Mouse (Mus musculus) gastrocnemius, adult 2 months (tissue): ENCODE measurements around the gene Gsn. TPM values are rescaled to one million over a fixed set of nuclear protein-coding genes. Genes with fewer than 3 reads are reported as not detected.

Experiments
- DNase-seq: peaks from one replicate; pipeline ENCODE4 v3.0.0; 2022
- H3K27ac ChIP-seq: fragments of 200-600 bp; 2 replicates; pipeline ENCODE4 v1.8.1; 2022; ENCODE audit warnings: mild to moderate bottlenecking
- H3K4me3 ChIP-seq: fragments of 200-600 bp; 2 replicates; pipeline ENCODE4 v1.8.1; 2022; ENCODE audit warnings: mild to moderate bottlenecking, moderate library complexity
- CTCF ChIP-seq: fragments of 200-600 bp; IDR thresholded peaks from 2 replicates; pipeline ENCODE4 v1.8.1; 2022; ENCODE audit warnings: antibody characterized with exemption, mild to moderate bottlenecking, moderate library complexity
- intact Hi-C: fragments of 180-260 bp; cut with DNase I; formaldehyde crosslinking; loops from one replicate; pipeline ENCODE4 v1.15.1; 2025
- total RNA-seq, 2 experiments: library from RNA; stranded (reverse); gene quantifications; 2 replicates each; pipeline ENCODE4 v1.2.3; 2021

Gsn gene
- total RNA-seq, 2 experiments from 2014 or later: 676 to 777 TPM

DNA sequence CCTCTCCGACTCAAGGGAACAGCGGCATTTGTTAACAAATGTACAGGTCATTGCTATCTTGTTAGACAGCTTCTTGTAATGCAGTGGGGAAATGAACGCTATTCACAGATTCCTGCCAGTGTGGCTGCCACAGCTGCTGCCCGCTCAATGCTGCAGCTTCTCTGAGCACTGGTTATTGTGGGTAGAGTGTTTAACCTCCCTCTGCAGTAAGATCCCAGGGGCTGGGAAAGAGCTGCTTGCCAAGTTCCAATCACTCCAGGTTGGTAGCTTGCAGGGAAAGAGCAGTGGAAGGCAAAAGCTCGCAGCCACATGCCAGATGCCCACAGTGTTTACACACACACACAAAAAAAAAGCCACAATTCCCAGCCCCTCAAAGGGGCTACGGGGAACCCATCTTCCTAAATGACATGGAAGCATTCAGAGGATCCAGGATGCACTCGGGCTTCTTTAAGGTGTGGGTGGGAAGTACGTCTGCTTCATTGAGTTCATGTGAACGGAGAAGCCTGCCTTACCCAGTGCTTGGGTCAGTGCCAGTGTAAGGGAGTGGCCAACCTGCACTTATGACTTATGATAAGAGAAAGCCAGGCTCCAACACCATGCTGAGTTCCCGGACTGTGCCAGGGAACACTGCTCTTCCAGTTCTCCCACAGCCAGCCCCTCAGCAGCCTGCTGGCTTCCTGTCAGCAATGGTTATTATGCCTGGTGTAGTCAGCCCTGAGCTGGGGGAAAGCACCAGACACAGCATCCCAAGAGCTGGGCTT, 66.4 kb downstream of the Gsn start:
- peak; percentile 13 for DNase-seq
- no peak overlapping the region for H3K4me3 ChIP-seq
- no peak overlapping the region for H3K27ac ChIP-seq
- intact Hi-C loops: no loop called here
- no peak for TF ChIP-seq CTCF

DNA sequence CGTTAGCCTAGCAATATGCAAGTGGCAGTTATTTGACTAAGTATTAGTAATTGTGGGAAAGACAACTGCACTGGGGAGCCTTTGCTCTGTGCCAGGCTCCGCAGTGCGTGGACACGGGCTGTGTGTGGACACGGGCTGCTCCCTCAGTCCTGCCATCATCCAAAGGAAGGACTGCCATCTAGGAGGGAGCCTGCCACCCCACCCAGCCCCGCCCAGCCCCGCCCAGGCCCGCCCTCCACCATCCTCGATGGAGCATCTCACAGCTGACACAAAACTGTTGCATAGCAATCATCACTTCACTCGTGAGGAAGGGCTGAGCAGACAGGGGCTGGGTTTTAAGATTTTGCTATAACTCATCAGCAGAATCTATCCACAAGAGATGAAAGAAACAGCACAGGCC, 69.8 kb downstream of the Gsn start:
- intact Hi-C loops: no loop called here
- Histone ChIP-seq H3K4me3 (no peak overlapping the region), H3K27ac (no peak overlapping the region)
- TF ChIP-seq CTCF: no peak
- DNase-seq: no peak

DNA sequence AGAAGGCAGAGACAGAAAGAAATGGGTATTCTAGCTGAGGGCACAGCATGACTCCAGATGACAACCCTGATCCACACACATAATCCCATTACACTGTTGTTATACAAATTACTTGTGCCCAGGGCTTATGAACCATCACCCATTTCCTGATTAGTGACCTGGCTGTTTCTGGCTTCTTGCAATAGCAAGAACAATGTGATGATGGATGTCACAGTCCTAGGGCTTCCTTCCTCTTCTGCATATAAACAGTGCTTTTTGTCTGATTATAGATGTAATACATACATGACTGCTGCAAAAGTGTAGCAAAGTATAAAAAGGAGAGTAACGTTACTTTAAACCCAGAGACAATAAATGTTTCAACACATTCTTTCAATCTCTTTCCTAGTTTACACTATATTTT, 70.8 kb downstream of the Gsn start:
- DNase-seq: no peak
- intact Hi-C loops: no loop called here

DNA sequence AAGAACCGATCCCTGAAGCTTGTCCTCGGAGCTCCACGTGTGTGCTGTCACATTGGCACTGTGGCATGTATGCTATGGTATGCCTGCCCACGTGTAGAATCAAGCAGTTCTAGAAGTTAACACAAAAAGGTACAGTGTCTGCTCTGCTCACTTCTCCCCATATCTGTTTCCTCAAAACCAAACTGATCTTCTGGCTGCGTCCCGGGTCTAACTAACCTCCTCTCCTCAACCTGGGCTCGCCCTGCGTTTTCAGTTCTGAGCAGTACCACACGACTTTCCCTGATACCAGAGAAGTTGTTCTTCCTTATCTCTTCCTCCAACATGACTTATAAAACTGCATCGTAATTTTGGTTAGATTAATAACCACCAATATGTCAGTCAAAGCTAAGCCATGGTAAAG, 71.4 kb downstream of the Gsn start:
- DNase-seq: no peak
- intact Hi-C loops: no loop called here
- TF ChIP-seq CTCF: no peak
- peak overlapping the region; percentile 5 for H3K4me3 ChIP-seq
- H3K27ac ChIP-seq: peak overlapping the region; percentile 2; the same call in 1 of the 2 replicates

More for the DNA sequence above, 70.8 kb downstream of the Gsn start:
- Histone ChIP-seq H3K27ac (no peak overlapping the region), H3K4me3 (no peak overlapping the region)
- no peak for TF ChIP-seq CTCF

DNA sequence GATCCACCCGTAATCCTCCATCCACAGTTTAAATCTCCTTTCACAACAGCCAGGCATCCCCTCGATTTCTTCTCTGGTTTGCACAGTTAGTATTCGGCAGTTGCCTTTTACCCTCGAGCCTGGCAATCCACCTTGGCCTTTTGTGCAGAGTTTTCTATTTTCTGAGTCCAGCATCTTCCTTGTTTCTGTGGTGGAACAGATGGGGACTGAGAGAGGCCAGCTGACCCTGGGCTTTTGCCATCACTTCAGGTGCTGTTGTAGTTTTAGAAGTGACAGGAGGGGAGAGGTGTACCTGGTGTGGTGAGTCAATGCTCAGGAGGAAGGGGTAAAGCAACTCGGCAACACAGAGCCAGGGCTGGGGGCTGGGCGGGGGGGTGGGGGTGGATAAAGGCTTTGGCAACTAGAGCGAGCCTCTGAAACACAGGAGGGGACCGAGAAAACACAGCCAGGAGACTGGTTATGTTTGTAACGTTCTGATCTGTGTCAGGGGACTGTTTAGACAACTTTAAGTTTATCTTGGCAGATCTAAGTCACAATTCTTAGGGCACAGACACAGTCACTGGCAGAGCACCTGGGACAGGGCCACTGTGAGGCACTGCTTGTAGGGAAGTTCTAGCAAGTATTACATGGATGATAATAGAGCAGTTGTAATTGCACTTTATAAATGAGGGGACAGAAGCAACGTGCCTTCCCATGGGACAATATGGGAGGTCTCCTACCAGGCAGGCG, 72.0 kb downstream of the Gsn start:
- no peak for DNase-seq
- Histone ChIP-seq H3K27ac (peak overlapping the region; percentile 20; the same call in 1 of the 2 replicates), H3K4me3 (no peak overlapping the region)
- no peak for TF ChIP-seq CTCF
- intact Hi-C loops: no loop called here

DNA sequence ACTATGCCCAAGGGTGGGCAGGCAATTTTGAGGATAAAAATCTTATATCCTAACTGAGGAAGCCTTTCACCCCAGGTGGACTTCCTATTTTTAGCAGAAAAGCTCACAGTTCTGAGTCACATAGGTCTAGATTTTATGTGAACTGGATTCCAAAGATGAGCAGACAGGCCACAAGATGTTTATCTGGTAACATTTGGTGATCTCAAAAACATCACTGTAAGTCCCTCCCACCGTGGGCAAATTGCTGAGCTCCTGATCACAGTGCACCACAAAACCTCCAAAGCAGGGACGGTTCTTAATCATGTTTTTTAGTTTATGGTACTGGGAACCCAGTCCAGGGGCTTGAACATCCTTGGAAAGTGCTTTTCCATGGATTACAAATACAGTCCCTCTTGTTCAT, 72.9 kb downstream of the Gsn start:
- no peak overlapping the region for H3K27ac ChIP-seq
- TF ChIP-seq CTCF: no peak
- no peak overlapping the region for H3K4me3 ChIP-seq
- no peak for DNase-seq
- intact Hi-C loops: no loop called here

DNA sequence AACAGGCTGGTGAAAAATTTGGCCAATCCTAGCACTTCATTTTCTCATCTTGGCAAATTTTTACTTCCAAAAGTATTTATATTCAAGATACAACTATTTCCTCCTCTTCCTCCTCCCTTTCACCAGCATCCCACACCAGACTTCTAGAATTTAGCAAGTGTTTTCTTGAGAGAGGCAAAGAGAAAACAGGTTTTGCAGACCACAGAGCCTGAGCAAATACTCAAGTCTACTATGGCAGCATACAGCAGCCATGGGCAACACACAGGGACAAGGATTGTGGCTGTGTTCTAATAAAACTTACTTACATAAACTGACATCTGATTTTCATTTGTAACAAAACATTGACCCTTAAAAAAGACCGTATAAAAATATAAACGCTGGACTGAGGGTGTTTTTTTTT, 75.0 kb downstream of the Gsn start:
- intact Hi-C loops: no loop called here
- H3K4me3 ChIP-seq: no peak overlapping the region
- DNase-seq: no peak

DNA sequence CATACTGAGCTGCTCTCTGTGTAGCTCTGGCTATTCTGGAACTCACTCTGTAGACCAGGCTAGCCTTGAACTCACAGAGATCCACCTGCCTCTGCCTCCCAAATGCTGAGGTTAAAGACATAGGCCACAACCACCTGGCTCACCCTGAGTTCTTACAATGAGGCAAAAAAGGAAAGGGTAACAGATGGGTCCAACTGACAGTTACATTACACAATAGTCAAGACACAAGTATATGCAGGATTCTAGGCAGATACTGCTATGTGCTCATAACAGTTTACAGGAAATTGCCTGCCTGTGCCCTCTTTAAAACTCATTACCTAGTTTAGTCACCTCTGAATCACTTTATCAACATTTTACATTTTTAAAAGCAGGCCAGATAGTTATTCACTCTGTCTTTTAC, 77.5 kb downstream of the Gsn start:
- Histone ChIP-seq H3K27ac (no peak overlapping the region), H3K4me3 (no peak overlapping the region)
- intact Hi-C loops: no loop called here
- no peak for DNase-seq
- no peak for TF ChIP-seq CTCF

More for the DNA sequence above, 75.0 kb downstream of the Gsn start:
- no peak for TF ChIP-seq CTCF
- H3K27ac ChIP-seq: no peak overlapping the region

DNA sequence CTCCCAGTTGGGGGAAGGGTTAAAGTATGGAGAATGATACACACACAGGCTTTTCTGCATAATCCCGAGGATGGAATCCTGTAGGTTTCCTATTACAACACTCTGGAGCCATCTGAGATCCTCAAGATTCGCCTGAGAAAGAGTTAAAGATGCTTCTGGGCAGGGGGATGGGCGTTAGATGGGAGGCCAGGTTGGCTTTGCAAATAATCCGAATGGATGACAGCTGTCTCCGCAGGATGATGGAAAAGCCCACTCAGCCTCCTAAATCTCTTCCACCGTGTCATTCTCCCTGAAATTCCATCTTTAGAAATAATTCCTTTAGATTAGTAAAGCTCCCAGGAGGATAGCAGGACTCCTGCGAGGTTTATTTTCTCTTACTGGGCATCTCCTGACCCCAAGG, 79.4 kb downstream of the Gsn start:
- peak overlapping the region; percentile 93 for H3K4me3 ChIP-seq
- peak overlapping the region; percentile 96 for H3K27ac ChIP-seq
- DNase-seq: no peak
- no peak for TF ChIP-seq CTCF
- intact Hi-C loops: no loop called here

DNA sequence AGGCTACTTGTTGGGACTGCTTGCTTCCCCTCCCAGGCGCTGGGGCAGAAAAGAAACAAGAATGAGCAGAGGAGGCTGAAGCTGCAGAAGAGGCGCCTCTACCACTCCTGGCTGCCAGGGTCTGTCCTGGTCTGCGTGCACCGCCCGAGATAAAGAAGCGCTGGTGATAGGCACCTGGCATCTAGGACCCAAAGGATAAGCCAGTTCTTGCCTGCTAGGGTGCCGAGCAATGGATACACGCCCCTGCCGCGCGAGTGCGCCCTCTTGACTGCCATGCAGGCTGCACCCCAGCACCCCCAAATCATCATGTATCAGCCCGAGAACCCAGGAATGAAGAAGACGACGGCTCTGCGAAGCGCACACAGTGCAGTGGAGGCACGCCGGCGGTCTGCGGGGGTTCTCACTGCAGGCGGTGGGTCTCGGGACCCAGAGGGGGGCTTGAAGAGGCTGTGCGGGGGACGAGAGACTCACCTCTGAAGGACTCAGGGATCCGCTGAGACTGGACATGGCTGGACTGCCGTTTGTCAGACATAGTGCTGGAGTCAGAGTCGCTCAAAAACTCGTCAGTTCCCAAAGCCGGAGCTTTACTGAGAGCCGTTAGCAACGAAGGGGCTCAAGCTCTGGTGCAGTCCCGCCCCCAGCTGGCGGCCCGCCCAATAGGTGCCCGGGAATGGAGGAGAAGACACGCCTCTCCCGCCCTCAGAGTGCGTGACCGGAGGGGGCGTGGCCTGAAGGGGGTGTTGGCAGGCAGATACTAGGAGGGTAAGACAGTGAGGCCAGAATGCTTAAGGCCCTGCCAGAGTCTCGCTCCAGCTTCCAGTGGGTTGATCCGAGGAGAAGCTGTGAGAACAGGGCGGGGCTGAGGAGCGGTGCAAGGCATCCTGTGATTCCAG, 80.5 kb downstream of the Gsn start, which contains the start of gene Stom:
Stom (minus strand) TSS at position 589 of the 893 bp plus-strand sequence.
- DNase-seq: peak; percentile 100
- Histone ChIP-seq H3K27ac (peak within 1 kb of the TSS; percentile 96), H3K4me3 (peak within 1 kb of the TSS; percentile 93)
- intact Hi-C loops: no loop called here
- TF ChIP-seq CTCF: peak; percentile 7; the same call in 1 of the 2 replicates

DNA sequence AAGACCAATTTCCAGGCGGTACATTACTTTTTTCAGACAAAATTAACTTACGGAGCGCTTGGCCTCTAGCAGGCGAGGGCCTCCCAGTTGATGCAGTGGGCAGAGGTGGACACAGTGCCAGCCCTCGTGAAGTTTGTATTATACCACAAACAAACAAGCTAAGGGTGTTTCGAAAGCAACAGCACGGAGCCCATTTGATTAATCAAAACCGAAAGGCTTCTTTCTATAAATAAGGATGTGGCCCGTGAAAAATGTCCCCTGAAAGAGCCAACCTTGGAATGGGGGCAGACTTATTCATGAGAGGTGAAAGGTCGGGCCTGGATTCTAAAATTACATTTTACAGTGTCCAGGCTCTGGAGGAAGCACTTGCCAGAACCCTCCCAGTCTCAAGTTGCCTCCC, 81.2 kb downstream of the Gsn start:
- intact Hi-C loops: no loop called here
- TF ChIP-seq CTCF: no peak
- peak overlapping the region; percentile 96 for H3K27ac ChIP-seq
- peak overlapping the region; percentile 93 for H3K4me3 ChIP-seq
- peak; percentile 65 for DNase-seq

DNA sequence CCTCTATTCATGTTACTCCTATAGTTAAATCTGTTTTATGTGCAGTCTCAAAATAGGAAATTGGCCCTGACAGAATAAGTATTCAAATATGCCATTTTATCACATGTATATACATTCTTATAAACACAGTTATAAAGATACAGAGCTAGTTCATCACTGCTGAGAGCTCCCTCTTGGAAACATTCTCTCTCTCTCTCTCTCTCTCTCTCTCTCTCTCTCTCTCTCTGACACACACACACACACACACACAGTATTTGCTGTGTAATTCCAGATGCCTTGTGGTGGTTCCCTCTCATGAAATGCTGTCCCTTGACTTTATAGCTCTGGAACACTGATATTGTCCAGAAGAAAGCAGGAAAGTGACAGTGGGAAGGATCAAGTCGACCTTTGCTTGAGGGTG, 81.9 kb downstream of the Gsn start:
- TF ChIP-seq CTCF: no peak
- peak overlapping the region; percentile 93 for H3K4me3 ChIP-seq

More for the DNA sequence above, 81.9 kb downstream of the Gsn start:
- intact Hi-C loops: no loop called here
- H3K27ac ChIP-seq: peak overlapping the region; percentile 96
- no peak for DNase-seq
